Mouse (Mus musculus) midbrain, postnatal 0 days (tissue): ENCODE measurements at regions not wholly inside any gene's neighbourhood (a gene's known extent, or its start where the extent isn't known, plus 50 kb on each side); places are given as distances from the start of the nearest gene placed in this dataset.

ENCODE experiments used
- ATAC-seq: fragments of 200-750 bp; cut with Nextera tagmentation; 2 replicates; pipeline ENCODE4 v1.8.0; 2017; ENCODE audit warnings: moderate number of reproducible peaks, mild to moderate bottlenecking, moderate TSS enrichment, moderate library complexity; ENCODE audit not compliant: low FRiP score
- DNase-seq: peaks from one replicate; pipeline ENCODE4 v3.0.0-alpha.2; 2015; ENCODE audit warnings: low spot score
- H3K27ac ChIP-seq: fragments of 300-500 bp; sonication (generic); 2 replicates; pipeline ENCODE4 v1.5.1; 2014; ENCODE audit warnings: low read depth, mild to moderate bottlenecking, low read length, mixed read lengths
- H3K27me3 ChIP-seq: fragments of 300-500 bp; sonication (generic); 2 replicates; pipeline ENCODE4 v1.6.1; 2014; ENCODE audit warnings: low read length, control low read depth, mixed read lengths; ENCODE audit not compliant: insufficient read depth
- H3K36me3 ChIP-seq: fragments of 300-500 bp; sonication (generic); 2 replicates; pipeline ENCODE4 v1.6.1; 2014; ENCODE audit warnings: low read length, control low read depth, mixed read lengths; ENCODE audit not compliant: insufficient read depth
- H3K4me1 ChIP-seq: fragments of 300-500 bp; sonication (generic); 2 replicates; pipeline ENCODE4 v1.6.1; 2014; ENCODE audit warnings: mild to moderate bottlenecking, control low read depth, antibody characterized with exemption, low read length, mixed read lengths; ENCODE audit not compliant: insufficient read depth
- H3K4me2 ChIP-seq: fragments of 300-500 bp; sonication (generic); 2 replicates; pipeline ENCODE4 v1.6.1; 2014; ENCODE audit warnings: low read depth, mild to moderate bottlenecking, low read length, mixed read lengths; ENCODE audit not compliant: poor library complexity, severe bottlenecking
- H3K4me3 ChIP-seq: fragments of 300-500 bp; sonication (generic); 2 replicates; pipeline ENCODE4 v1.5.1; 2014; ENCODE audit warnings: low read depth, mild to moderate bottlenecking, low read length, moderate library complexity
- H3K9ac ChIP-seq: fragments of 300-500 bp; sonication (generic); replicated peaks from 2 replicates; pipeline ENCODE4 v1.6.1; 2014; ENCODE audit warnings: mild to moderate bottlenecking, low read length, moderate library complexity, mixed read lengths; ENCODE audit not compliant: poor library complexity, severe bottlenecking
- H3K9me3 ChIP-seq: fragments of 300-500 bp; sonication (generic); 2 replicates; pipeline ENCODE4 v1.6.1; 2016; ENCODE audit warnings: low read length, control low read depth
- CTCF ChIP-seq: IDR thresholded peaks from 2 replicates; pipeline ENCODE4 v1.5.1; 2016; ENCODE audit warnings: antibody characterized with exemption, mild to moderate bottlenecking
- WGBS: fragments of 180-500 bp; shearing (Covaris S2); extraction: QIAGEN DNeasy Blood & Tissue Kit; methylation state at CpG from one replicate; pipeline ENCODE4 v1.1.7; 2014; 5-methylcytosine and 5-hydroxymethylcytosine counted together

DNA sequence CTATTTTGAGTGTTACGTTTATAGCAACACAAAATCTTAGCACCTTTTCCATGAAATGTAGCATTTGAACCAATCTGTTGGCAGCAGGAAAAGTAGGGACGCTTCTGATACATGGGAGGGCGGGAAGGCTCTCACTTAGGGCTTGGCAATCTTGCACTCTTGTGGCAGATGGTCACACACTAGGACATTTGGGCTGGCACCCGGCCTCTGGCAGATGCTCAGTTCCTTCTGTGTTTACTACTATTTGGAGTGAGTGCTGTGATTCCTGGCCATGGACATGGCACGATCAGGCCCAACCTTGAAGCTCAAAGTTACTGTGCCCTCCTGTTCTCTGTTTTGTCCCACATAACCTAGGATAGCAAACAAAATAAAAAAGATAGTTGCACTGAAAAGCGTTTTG is 581.9 kb upstream of the Mdga2 start:
- ATAC-seq (no peak; the same call in 1 of the 2 replicates), DNase-seq (peak; percentile 73)
- Histone ChIP-seq H3K9ac (no peak overlapping the region), H3K27ac (no peak overlapping the region), H3K4me1 (no peaks in the 10 kb centered on the region), H3K4me2 (no peak overlapping the region), H3K9me3 (no peaks in the 10 kb centered on the region), H3K4me3 (no peak overlapping the region), H3K27me3 (no peaks in the 10 kb centered on the region), H3K36me3 (no peaks in the 10 kb centered on the region)
- no peak for TF ChIP-seq CTCF
- 89% methylated on average over 6 of the region's 6 CpGs for WGBS

DNA sequence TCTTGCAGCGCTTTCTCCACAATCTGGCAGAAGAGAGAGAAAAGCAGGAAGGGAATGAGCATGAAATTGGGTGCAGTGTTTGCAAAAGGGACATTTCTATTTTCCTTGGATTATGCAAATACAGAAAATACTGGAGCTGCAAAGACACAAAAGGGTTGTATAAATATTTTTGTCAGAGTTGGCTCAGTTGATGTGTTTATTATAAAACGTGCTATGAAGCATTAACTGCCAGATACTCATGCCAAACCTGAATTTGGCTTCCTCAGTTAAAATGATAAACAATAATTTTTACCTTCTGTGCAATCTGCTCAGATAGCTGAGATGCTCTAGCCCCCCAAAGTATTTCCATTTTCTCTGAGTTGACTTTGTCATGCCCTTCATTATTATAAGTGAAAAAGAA is 577.4 kb upstream of the Mdga2 start:
- H3K9ac ChIP-seq, result no peak overlapping the region
- no peaks in the 10 kb centered on the region for H3K4me1 ChIP-seq
- WGBS, result 47% methylated on average over 2 of the region's 2 CpGs
- no peaks in the 10 kb centered on the region for H3K9me3 ChIP-seq
- DNase-seq (peak; percentile 5), ATAC-seq (no peak)
- no peaks in the 10 kb centered on the region for H3K36me3 ChIP-seq
- H3K27ac ChIP-seq, result no peak overlapping the region
- no peaks in the 10 kb centered on the region for H3K27me3 ChIP-seq
- no peak overlapping the region for H3K4me2 ChIP-seq
- TF ChIP-seq CTCF, result no peak
- no peak overlapping the region for H3K4me3 ChIP-seq
